Mouse (Mus musculus) frontal cortex, adult (tissue): ENCODE results near the gene Fhl3.
"Not testable (repeated sequence)": the region's sequence is repeated elsewhere in the genome, so short reads cannot be mapped to it uniquely, and the experiment has no call there.

Experiments used
- ATAC-seq: cut with Nextera tagmentation; 2 replicates; pipeline ENCODE4 v1.9.2; 2017; ENCODE audit warnings: mild to moderate bottlenecking, moderate library complexity, mixed read lengths; ENCODE audit not compliant: low TSS enrichment

Gene Fhl3

DNA sequence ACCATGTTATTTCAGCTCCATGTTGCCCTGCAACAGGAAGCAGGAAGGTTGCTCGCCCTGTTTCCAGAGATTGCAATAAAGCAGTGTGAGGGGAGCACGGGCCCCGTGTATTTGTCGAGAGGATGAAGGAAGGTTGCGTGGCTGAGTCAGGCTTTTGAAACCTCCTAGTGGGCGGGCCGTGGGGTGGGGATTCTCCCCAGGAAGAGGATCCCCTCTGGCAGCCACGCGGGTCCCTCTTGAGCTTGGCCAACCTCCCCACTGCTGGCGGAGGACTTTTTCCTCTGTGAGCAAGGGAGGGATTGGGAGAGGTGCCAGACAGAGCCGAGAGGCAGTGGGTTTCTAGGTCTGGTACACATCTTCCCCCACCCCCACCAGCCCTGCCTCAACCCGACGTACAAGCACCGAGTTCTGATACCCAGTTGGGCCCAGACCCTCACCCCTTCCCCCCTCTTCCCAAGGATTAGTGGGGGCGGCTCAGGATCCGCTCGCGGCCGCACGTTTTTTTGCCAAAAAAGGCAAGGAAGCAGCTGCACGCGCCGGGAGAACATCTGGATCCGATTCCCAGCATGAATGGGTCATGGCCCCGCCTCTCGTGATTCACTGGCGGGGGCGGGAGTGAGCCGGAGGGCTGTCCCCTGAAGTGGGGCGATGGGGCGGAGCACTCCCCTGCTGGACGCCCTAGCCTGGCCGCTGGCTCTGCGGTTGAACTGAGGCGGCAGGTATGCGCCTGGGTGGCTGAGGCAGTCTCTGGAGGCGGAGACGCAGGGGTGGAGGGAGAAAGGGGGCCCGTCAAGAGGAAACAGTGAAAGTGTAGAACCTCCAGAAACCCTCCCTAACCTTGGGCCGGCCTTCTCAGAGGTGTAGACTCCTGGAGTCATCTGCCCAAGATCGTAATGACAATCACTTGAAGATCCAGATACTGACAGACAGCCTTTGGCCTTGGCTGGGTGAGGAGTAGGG, 8.3 kb downstream of the Fhl3 start:
- peak; percentile 51; the same call in 1 of the 2 replicates for ATAC-seq

DNA sequence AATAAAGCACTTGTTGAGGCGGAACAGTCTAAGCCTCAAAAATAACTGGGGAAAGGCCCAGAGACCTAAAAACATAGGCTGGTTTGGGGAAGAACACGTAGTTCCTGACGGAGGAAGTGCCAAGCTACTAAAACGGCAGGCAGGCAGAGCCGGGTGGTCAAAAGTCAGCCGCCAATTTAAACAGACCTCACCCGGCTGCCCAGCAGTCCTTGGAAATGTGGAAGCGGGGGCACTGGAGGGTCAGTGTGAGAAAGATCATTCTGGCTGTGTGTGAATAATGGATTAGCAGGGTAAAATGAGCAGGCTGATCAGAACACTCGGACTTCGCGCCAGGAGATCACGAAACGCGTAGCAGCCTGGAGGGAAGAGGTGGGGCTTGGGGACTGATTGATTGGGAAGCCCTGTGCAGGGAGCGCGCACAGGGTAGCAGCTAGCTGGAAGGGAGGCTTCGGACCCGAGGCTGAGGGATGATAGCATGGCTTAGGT, 9.5 kb downstream of the Fhl3 start:
- no peak for ATAC-seq

DNA sequence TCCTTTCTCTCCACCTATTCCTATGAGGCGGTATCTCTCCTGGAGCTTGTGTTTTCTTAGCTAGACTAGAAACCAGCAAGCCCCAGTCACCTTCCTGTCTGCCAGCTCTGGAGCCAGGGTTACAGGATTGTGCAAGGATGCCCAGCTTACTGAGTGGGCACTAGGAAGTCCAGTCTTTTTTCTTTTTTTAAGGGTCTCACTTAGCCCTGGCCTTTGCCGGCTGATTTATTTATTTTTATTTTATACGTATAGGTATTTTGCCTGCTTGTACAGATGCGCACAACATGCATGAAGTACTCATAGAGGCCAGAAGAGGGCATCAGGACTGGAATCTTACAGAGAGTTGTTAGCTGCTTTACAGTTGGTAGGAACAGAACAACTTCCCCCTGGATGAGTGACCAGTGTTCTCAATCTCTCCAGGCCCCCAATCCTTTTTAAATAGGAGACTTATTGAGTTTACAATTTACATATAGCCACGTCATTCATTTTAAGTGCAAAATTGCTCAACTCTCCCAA, 10.3 kb downstream of the Fhl3 start:
- 0 out of 2 replicates have a peak, but pooled peaks have one; percentile 17 for ATAC-seq

DNA sequence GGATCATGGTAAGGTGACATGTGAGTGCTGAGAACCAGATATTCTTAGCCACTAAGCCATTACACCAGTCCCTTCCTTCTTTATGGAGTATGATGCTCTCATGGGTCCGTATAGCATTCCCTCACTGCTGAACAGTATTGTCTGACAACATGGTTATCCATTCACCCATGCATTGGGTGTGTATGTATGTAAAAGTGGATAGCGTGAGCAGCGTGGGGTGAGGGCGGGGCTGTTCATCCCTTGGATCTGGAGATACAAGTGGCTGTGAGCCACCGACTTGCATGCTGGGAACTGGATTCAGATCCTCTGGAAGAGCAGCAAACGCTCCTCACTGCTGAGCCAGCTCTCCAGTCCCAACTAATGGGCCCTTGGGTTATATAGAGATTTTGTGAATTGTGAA, 12.1 kb downstream of the Fhl3 start:
- ATAC-seq, result no peak

DNA sequence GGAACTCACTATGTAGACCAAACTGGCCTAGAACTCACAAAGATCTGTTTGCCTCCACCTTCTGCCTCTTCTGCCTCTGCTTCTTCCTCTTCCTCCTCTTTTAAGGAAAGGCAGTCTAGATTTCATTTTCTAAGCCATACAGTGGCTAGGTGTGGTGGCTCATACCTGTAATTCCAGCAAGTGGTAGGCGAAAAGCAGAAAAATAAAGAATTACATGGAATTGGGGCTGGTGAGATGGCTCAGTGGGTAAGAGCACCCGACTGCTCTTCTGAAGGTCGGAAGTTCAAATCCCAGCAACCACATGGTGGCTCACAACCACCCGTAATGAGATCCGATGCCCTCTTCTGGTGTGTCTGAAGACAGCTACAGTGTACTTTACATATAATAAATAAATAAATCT, 13.3 kb downstream of the Fhl3 start:
- not testable (repeated sequence) for ATAC-seq

DNA sequence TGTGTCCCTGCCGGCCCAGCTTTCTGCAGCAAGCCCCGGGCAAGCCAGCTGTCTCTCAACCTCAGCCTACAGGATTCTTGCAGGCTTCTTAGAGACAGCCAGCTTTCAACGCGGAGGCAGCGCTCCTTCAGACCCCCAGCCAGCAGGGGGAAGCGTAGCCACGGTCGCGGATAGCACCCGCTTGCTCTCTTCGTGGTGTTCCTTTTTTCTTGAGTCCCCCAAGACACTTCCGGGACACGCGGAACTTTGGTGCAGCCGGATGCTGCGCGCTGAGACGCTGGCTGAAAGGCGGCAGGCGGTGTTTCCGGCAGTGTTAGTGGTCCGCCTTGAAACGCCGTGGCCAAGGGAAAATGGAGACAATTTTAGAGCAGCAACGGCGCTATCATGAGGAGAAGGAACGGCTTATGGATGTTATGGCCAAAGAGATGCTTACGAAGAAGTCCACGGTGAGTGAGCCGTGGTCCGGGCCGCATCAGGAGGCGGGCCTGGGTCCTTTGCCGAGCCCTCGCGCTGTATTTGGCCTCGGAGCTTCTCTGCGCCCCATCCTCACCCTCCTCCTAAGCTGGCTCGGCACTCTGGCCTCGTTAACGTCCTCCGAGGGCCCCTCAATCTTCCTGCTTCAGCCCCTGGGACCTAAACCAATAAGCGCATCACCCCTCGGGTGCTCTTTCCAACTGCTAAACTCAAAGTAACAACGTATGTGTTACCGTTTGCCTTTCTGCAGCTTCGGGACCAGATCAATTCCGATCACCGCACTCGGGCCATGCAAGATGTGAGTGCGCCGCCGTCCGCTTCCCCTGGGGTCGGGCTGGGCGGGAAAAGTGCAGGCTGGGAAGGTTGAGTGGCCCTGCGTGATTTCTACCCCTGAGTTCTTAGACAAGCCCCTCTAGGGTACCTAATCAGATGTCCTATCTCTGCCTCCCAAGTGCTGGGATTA, 14.3 kb downstream of the Fhl3 start, which contains the start of gene Sf3a3:
Gene Sf3a3, plus strand, starts transcription at position 232 of the 937 bp plus-strand sequence.
- peak; percentile 98 for ATAC-seq

DNA sequence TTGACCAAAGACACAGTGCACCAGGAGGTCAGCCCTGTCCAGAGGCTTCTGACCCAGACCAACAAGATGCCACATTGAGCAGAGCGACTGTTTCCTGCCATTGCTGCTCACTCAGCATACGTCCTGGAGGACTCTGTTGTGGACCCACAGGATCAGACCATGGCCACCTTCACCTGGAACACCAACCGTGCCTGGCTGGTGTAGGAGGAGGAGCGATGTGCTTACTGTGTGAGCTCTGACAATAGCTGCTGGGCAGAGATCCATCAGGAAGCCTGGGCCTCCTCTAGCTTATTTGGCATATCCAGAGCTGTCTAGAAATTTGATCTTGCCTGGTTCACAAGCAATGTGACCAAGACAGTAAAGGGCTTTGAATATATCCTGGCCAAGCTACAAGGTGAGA, 18.6 kb downstream of the Fhl3 start:
- no peak for ATAC-seq

DNA sequence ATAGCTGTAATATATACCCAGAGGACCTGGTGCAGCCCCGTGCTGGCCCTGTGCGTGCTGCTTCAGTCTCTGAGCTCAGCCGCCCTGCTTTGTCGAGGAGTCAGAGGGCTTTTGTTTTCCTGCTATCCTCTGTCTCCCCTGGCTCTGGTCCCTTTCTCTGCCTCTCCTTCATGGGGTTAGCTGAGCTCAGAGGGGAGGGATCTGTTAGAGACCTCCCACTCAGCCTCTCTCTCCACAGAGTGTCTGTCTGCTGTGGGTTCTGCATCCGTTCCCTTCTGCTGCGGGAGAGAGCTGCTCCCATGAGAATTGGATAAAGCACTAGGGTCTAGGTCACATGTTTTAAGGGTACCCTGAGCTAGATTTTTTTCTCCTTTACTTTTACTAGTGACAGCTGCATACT, 25.6 kb downstream of the Fhl3 start:
- no peak for ATAC-seq

DNA sequence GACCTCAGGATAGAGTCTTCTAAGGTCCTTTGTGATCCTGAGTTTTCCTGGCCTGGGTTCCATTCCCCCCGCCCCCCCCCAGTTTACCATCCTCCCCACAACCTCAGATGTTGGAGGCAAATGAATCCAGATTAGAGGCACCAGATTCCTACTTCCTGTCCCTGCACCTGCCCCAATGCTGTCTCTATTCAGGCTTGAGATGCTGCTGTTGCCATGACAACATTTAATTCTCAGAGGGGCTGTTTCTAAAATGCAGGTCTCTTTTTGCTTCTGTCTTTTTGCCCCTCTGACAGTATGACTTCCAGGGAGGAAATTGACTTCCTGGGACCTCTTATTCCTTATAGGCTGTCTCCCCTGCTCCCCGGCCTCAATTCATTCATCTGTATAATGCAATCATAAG, 36.5 kb downstream of the Fhl3 start:
- no peak for ATAC-seq

DNA sequence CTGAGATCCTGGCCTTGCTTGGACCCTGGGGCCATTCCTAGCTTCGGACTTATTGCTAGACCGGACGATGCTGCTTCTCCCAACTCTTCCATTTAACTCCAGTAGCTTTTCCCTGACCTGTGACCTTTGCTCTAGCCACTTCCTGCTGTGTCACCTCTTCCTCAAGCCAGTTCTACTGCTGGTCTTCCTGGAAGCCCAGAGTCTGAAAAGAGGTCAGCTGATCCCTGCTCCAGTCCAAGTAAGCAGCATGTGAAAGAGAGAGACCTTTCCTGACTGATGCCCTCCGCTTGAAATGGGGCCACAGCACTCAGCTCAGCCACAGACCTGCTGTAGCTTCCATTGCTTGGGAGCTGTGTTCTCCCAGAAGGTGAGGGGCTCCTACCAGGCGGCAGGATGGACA, 37.0 kb downstream of the Fhl3 start:
- no peak for ATAC-seq

DNA sequence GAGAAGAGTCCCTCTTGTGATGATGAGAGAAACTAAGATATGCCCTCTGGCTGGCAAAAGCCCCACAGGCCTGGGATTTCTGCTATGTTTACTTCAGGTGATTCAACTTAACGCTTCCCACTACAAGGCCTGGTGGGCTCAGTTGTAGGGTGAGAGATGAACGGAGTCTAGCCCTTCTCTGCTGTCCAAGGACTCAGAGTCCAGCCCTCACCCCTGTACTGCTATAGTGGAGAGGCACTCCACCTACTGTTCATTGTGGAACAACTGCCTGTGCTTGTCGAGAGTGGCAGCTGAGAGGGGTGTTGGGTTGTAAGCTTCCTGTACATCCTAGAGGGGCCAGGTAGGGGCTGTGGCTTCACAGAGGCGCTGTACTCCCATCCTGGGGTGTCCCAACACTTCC, 37.5 kb downstream of the Fhl3 start:
- ATAC-seq, result no peak

DNA sequence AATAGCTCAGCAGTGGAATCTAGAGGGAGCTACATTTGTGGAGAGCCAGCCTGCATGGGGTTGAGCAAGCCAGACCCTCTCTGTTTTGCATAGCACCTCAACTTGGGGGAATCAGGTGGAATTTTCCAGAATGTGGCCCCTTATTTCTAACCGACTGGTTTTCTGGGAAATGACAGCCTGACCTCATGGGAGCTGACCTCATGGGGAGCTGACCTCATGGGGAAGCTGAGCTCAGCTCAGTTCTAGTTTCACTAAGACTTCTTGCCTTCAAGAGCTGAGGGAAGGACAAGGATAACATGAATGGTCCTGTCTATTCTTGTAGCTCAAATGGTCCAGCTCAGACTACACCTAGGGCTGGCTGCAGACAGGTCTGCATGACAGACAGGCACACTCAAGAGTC, 38.3 kb downstream of the Fhl3 start:
- no peak for ATAC-seq

DNA sequence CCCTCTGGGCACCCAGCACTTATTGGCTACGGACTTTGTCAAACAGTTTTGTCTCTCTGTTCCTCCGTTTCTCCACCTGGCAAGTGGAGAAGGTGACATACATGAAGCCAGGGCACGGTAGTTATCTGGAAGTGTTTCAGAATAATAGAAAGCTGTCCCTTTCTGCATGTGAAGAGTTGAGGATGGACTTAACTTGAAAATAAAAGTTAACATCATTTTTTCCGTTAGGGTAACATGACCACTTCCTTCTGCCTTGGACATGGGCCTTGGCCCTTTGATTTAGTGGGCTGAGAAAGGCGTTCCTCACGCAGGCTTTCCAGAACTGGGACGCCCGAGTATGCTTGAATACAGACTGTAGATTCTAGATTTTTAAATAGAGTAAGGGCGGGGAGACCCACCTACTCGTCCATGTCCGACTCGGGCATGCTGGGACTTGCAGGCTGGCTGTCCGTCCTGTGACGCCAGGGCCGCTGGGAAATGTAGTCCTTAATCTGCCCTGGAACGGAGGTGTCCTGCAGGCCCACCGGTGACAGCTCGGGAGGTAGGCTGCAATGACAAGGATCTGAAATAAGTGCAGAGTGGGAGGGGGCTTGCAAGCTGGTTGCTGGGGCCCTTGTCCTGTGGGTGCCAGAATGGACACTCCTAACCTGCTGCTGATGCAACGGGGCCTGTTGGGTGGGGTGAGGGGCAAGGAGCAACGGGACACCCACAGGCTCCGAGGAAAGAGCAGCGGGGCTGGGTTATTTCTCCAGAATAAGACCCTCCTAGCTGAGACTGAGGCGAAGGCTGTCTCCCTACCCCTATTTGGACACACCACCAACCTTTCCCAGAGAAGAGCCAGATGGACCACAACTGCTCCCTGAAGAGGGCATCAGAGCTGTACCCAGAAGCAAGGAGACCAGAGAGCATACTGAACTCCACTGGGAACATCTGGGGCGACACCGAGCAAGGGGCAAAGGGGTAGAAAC, 41.2 kb downstream of the Fhl3 start, which contains the start of gene Inpp5b:
Gene Inpp5b, plus strand, starts transcription at position 475 of the 968 bp plus-strand sequence.
- peak; percentile 95 for ATAC-seq

DNA sequence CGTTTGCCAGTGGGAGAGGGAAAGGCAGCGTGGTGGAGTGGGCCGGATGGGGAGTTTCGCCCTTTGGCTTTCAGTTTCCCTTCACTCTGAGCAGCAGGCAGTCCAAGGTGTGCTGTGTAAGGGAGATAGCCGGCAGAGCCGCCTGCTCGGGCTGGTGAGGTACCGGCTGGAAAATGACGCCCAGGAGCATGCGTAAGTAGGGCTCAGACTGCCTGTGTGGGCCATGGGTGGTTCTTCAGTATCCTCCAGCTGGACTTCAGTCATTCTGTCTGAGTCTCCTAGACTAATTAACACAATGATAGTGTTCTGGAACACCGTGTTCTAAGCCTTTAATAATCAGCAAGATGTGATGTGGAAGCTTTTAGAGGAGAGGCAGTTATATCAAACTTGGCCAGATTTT, 42.3 kb downstream of the Fhl3 start:
- ATAC-seq, result peak; percentile 31; the same call in 1 of the 2 replicates

DNA sequence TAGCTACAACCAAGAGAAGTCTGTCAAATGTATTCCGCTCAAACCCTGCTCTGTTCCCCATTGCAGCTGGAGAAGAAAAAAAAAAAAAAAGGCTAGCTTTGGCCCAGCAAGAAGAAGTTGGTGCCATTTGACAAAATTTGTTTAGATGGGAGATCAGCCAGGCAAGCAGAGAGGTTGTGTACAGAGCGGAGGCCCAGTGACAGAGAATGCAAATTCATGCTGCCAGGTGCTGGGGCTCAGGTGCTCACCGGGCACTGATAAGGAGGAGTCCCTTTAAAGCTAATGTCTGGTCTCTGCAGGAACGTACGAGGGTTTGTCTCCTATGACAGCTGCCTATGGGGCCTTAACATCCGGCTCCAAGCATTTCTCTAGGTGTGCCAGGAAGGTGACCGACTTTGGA, 46.1 kb downstream of the Fhl3 start:
- ATAC-seq, result no peak

DNA sequence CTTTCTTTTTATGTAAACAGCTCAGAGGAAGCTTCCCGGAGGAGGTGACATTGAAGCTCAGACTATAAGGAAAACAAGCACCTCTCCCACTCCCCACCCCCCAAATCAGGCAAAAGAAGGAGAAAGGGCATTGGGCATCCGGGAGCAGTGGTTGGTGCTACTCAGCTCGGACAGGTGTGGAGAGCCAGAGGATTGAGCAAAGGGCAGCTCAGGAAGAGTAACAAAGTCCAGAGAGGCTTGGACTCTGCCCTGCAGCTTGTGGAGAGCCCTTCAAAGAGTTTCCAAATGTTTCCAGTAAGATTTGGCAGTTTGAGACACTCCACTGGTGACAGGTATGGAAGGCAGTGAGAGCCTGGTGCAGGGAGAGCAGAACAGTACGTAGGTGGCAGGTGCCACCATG, 47.4 kb downstream of the Fhl3 start:
- ATAC-seq, result no peak

DNA sequence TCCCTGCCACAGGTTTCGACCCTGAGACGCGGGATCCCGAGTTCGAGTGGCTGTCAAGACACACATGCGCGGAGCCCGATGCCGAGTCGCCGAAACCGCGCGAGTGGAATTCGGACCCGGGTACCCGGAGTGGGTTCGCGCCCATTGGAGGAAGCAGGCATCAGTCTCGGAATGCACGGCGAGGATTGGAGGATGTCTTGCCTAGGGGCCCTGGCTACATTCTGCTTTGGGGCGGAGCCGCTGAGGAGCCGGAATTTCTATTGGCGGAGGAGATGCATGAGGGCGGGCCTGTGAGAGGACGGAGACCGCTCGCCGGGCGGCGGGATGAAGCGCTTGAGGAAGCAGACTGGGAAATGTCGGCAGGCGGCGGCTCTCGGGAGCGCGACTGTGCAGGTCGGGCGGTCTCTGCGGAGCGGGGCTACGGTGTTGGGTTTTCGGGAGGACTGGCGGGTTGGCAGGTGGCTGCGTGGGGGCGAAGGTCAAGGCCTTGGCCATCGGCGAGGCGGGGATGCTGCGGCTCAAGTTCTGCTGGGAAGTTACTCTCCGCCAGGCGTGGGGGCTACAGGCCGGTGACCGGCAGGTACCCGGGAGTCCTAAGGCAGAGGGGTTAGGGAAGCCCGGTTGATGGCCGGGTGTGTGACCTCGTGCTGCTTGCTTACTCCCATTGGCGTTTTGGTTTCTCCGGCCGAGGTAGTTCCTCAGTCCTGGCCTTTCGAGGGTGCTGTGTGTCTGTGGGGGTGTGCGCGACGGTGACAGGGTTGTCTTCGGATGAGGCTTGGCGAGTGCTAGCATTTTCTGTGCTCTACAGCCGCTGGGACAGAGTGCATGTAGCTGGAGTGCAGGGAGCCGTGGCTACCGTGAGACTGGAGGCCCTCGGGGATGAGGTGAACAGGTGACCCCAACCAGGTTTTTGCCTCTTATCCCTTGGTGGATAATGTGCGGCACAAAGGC, 51.1 kb downstream of the Fhl3 start:
- peak; percentile 99 for ATAC-seq

DNA sequence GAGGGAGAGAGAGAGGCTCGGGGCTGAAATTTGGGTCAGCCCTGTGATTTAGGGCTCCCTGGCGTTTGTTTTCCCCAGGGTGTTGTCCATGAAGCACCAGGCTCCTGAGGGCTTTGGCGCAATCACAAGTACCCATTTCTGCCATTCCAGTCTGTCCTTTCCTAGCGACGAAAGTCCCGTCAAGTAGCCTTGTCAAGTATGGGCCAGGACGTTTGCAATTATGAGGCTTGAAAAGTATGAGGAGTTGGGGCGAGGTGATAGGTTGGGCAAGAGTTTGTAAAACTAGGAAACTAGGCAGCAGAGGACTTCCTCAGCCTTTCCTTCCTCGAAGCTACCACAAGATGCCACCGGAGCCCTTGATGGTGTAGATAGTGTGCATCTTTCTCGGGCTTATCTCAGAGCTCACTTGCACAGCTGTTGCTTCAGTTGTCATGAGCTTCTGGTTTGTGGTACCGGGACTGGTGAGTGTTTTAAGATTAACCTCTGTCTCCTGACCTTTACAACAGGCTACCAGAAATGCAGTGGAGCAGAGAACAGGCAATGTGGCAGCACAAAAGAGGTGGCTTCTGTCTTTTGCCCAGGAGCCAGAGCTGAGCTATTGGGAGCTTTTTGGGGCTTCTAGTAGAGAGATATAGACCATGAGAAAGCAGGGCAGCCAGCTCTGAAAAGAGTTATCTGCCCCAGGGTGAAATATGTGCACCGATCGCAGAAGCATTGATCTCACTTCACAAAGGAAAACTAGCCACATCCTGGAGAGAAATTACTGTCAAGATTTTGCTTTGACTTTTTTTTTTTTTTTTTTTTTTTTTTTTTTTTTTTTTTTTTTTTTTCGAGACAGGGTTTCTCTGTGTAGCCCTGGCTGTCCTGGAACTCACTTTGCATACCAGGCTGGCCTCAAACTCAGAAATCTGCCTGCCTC, 52.0 kb downstream of the Fhl3 start:
- ATAC-seq, result no peak
